Comparison of ENCODE assay signal across 8 mouse cellular contexts in genomic region chr7:80324043-80324815, GRCm38 (mm10). TPM values are rescaled to one million over a fixed set of nuclear protein-coding genes. Genes with fewer than 3 reads are reported as not detected.
A peak's percentile ranks its signal among the peaks of the same experiment; 100 is the strongest.
DNase-seq lines count a peak whose midpoint lies in the region; ATAC-seq lines count a peak whose summit lies in the region.

Rccd1 (minus strand) TSS chr7:80324454.

- peak; percentile 95 for DNase-seq in adipocyte (ENCODE audit: low spot score)
- peak; percentile 99 for DNase-seq in embryo, embryonic 10 days (ENCODE audit: low spot score)
- DNase-seq in gastrocnemius, postnatal 10 days = peak; percentile 94
- DNase-seq in induced T-regulatory cell, adult 2 months (ENCODE audit: low read depth) = peak; percentile 96
- DNase-seq in left cerebral cortex, adult 9 months (ENCODE audit: low spot score in 2 of 2) = peak; percentile 94 to 96
- peak; percentile 97 for DNase-seq in right cerebral cortex, postnatal 14 days
- DNase-seq in urinary bladder, postnatal 36 days (ENCODE audit: low spot score in 2 of 2) = peak; percentile 93

- ATAC-seq in megakaryocyte progenitor cell, adult 5-6 weeks (replicated peaks; ENCODE audit: poor library complexity) = peak; percentile 94

RNA-seq across cellular contexts. Expression of gene Rccd1, which starts in this region (rescaled TPM):
- 10 to 100 TPM in 1 of 2 experiments, 1 to 10 TPM in 1; 6.6 to 11.3 TPM for total RNA-seq in gastrocnemius, postnatal 10 days (2021)
- total RNA-seq in megakaryocyte progenitor cell, adult 5-6 weeks (2015) = 11.3 and 17.7 TPM in 2 replicates
- total RNA-seq in megakaryocyte progenitor cell, adult 5-6 weeks (2017) = 14.3 and 21.4 TPM in 2 replicates

Comparison
In these comparisons a context has a peak if more than half of its experiments do, and no peak if none do; other contexts are left out.
1. Peak in every context shown above with its lines: DNase-seq and ATAC-seq.